Mouse (Mus musculus) liver, embryonic 15.5 days (tissue): ENCODE measurements at regions not wholly inside any gene's neighbourhood (a gene's known extent, or its start where the extent isn't known, plus 50 kb on each side); places are given as distances from the start of the nearest gene placed in this dataset.
A peak's percentile ranks its signal among the peaks of the same experiment; 100 is the strongest.

Source experiments
- ATAC-seq: fragments of 200-750 bp; cut with Nextera tagmentation; 2 replicates; pipeline ENCODE4 v1.8.0; 2017; ENCODE audit warnings: moderate number of reproducible peaks, mild to moderate bottlenecking, moderate library complexity; ENCODE audit not compliant: insufficient read depth
- H3K27ac ChIP-seq: fragments of 300-500 bp; sonication (generic); replicated peaks from 2 replicates; pipeline ENCODE4 v1.5.1; 2015; ENCODE audit warnings: mild to moderate bottlenecking, inconsistent platforms
- H3K27me3 ChIP-seq: fragments of 300-500 bp; sonication (generic); 2 replicates; pipeline ENCODE4 v1.6.1; 2015; ENCODE audit warnings: mild to moderate bottlenecking, inconsistent platforms
- H3K36me3 ChIP-seq: fragments of 300-500 bp; sonication (generic); replicated peaks from 2 replicates; pipeline ENCODE4 v1.6.1; 2015; ENCODE audit warnings: moderate library complexity, mild to moderate bottlenecking, inconsistent platforms
- H3K4me1 ChIP-seq: fragments of 300-500 bp; sonication (generic); replicated peaks from 2 replicates; pipeline ENCODE4 v1.6.1; 2015; ENCODE audit warnings: inconsistent platforms
- H3K4me2 ChIP-seq: fragments of 300-500 bp; sonication (generic); 2 replicates; pipeline ENCODE4 v1.6.1; 2015; ENCODE audit warnings: moderate library complexity, mild to moderate bottlenecking, inconsistent platforms
- H3K4me3 ChIP-seq: fragments of 300-500 bp; sonication (generic); replicated peaks from 2 replicates; pipeline ENCODE4 v1.5.1; 2015; ENCODE audit warnings: mild to moderate bottlenecking, inconsistent platforms
- H3K9ac ChIP-seq: fragments of 300-500 bp; sonication (generic); 2 replicates; pipeline ENCODE4 v1.6.1; 2015; ENCODE audit warnings: moderate library complexity, mild to moderate bottlenecking, inconsistent platforms
- H3K9me3 ChIP-seq: fragments of 300-500 bp; sonication (generic); replicated peaks from 2 replicates; pipeline ENCODE4 v1.6.1; 2016; ENCODE audit warnings: inconsistent platforms
- WGBS: fragments of 180-500 bp; shearing (Covaris S2); methylation state at CpG from one replicate; pipeline ENCODE4 v1.1.7; 2015; ENCODE audit warnings: mixed read lengths; ENCODE audit not compliant: insufficient replicate concordance; 5-methylcytosine and 5-hydroxymethylcytosine counted together

GRCm38 (mm10) chr14:46260291-46260980 lies 118.8 kb upstream of the Gm15217 start:
- H3K27ac ChIP-seq: peak overlapping the region; percentile 51; the same call in 1 of the 2 replicates
- peak; percentile 82 for ATAC-seq

GRCm38 (mm10) chr14:46275455-46275854 lies 103.8 kb upstream of the Gm15217 start:
- Histone ChIP-seq H3K27me3 (no peaks in the 10 kb centered on the region), H3K9me3 (no peaks in the 10 kb centered on the region), H3K36me3 (no peaks in the 10 kb centered on the region), H3K4me1 (no peaks in the 10 kb centered on the region), H3K9ac (no peak overlapping the region), H3K27ac (no peak overlapping the region), H3K4me2 (no peak overlapping the region), H3K4me3 (no peak overlapping the region)
- no peak for ATAC-seq
- WGBS: 74% methylated on average over 10 of the region's 10 CpGs

More at GRCm38 (mm10) chr14:46260291-46260980, 118.8 kb upstream of the Gm15217 start:
- Histone ChIP-seq H3K9me3 (no peaks in the 10 kb centered on the region), H3K4me3 (no peak overlapping the region), H3K4me1 (no peaks in the 10 kb centered on the region), H3K4me2 (no peak overlapping the region), H3K36me3 (no peaks in the 10 kb centered on the region), H3K9ac (no peak overlapping the region), H3K27me3 (no peaks in the 10 kb centered on the region)
- 48% methylated on average over 4 of the region's 4 CpGs for WGBS

GRCm38 (mm10) chr14:46276926-46277831 lies 102.0 kb upstream of the Gm15217 start:
- ATAC-seq: no peak; the same call in 1 of the 2 replicates
- WGBS: 61% methylated on average over 6 of the region's 6 CpGs
- Histone ChIP-seq H3K9me3 (no peaks in the 10 kb centered on the region), H3K4me2 (no peak overlapping the region), H3K4me1 (no peaks in the 10 kb centered on the region), H3K36me3 (no peaks in the 10 kb centered on the region), H3K4me3 (no peak overlapping the region), H3K9ac (no peak overlapping the region), H3K27me3 (no peaks in the 10 kb centered on the region), H3K27ac (no peak overlapping the region)

GRCm38 (mm10) chr14:46277832-46278611 lies 101.2 kb upstream of the Gm15217 start:
- H3K9ac ChIP-seq: no peak overlapping the region
- H3K27ac ChIP-seq: no peak overlapping the region
- H3K9me3 ChIP-seq: no peaks in the 10 kb centered on the region
- H3K4me3 ChIP-seq: no peak overlapping the region
- no peaks in the 10 kb centered on the region for H3K36me3 ChIP-seq
- 67% methylated on average over 9 of the region's 9 CpGs for WGBS
- no peak for ATAC-seq
- no peaks in the 10 kb centered on the region for H3K27me3 ChIP-seq
- H3K4me1 ChIP-seq: no peaks in the 10 kb centered on the region
- H3K4me2 ChIP-seq: no peak overlapping the region

GRCm38 (mm10) chr14:46292398-46292797 lies 86.8 kb upstream of the Gm15217 start:
- Histone ChIP-seq H3K4me2 (no peak overlapping the region), H3K4me3 (no peak overlapping the region), H3K4me1 (no peaks in the 10 kb centered on the region), H3K9ac (no peak overlapping the region), H3K36me3 (no peaks in the 10 kb centered on the region), H3K27ac (no peak overlapping the region), H3K9me3 (no peaks in the 10 kb centered on the region), H3K27me3 (no peaks in the 10 kb centered on the region)
- WGBS: 57% methylated on average over 2 of the region's 2 CpGs
- no peak for ATAC-seq

- Histone ChIP-seq H3K27ac (no peak overlapping the region), H3K4me2 (no peak overlapping the region), H3K4me3 (no peak overlapping the region), H3K9me3 (no peaks in the 10 kb centered on the region), H3K27me3 (no peaks in the 10 kb centered on the region), H3K9ac (no peak overlapping the region), H3K4me1 (no peaks in the 10 kb centered on the region), H3K36me3 (no peaks in the 10 kb centered on the region)
- no peak for ATAC-seq
Measured at GRCm38 (mm10) chr14:46296275-46296674, 82.9 kb upstream of the Gm15217 start.

GRCm38 (mm10) chr14:46300546-46300945 lies 78.7 kb upstream of the Gm15217 start:
- Histone ChIP-seq H3K36me3 (no peaks in the 10 kb centered on the region), H3K9me3 (no peaks in the 10 kb centered on the region), H3K27me3 (no peaks in the 10 kb centered on the region), H3K4me3 (no peak overlapping the region), H3K27ac (no peak overlapping the region), H3K9ac (no peak overlapping the region), H3K4me2 (no peak overlapping the region), H3K4me1 (no peaks in the 10 kb centered on the region)
- ATAC-seq: no peak
- 34% methylated on average over 1 of the region's 1 CpGs for WGBS

GRCm38 (mm10) chr14:46302601-46303000 lies 76.6 kb upstream of the Gm15217 start:
- Histone ChIP-seq H3K27me3 (no peaks in the 10 kb centered on the region), H3K4me2 (no peak overlapping the region), H3K27ac (no peak overlapping the region), H3K4me3 (no peak overlapping the region), H3K4me1 (no peaks in the 10 kb centered on the region), H3K9ac (no peak overlapping the region), H3K36me3 (no peaks in the 10 kb centered on the region), H3K9me3 (no peaks in the 10 kb centered on the region)
- no peak for ATAC-seq
- WGBS: 61% methylated on average over 2 of the region's 2 CpGs

- WGBS: 70% methylated on average over 4 of the region's 4 CpGs
- Histone ChIP-seq H3K4me2 (no peak overlapping the region), H3K27me3 (no peaks in the 10 kb centered on the region), H3K36me3 (no peaks in the 10 kb centered on the region), H3K4me1 (no peaks in the 10 kb centered on the region), H3K9ac (no peak overlapping the region), H3K27ac (no peak overlapping the region), H3K4me3 (no peak overlapping the region), H3K9me3 (no peaks in the 10 kb centered on the region)
- no peak for ATAC-seq
Measured at GRCm38 (mm10) chr14:46305267-46305666, 73.9 kb upstream of the Gm15217 start.

GRCm38 (mm10) chr14:46313064-46313463 lies 66.2 kb upstream of the Gm15217 start:
- H3K9me3 ChIP-seq: no peaks in the 10 kb centered on the region
- H3K9ac ChIP-seq: no peak overlapping the region
- no peak for ATAC-seq
- H3K4me3 ChIP-seq: no peak overlapping the region
- no peaks in the 10 kb centered on the region for H3K4me1 ChIP-seq
- no peak overlapping the region for H3K27ac ChIP-seq
- no peak overlapping the region for H3K4me2 ChIP-seq
- no peaks in the 10 kb centered on the region for H3K27me3 ChIP-seq
- no peaks in the 10 kb centered on the region for H3K36me3 ChIP-seq
- WGBS: 71% methylated on average over 4 of the region's 4 CpGs

- Histone ChIP-seq H3K27ac (no peak overlapping the region), H3K4me2 (no peak overlapping the region), H3K4me3 (no peak overlapping the region), H3K4me1 (no peaks in the 10 kb centered on the region), H3K9me3 (no peaks in the 10 kb centered on the region), H3K36me3 (no peaks in the 10 kb centered on the region), H3K9ac (no peak overlapping the region), H3K27me3 (no peaks in the 10 kb centered on the region)
- no peak for ATAC-seq
- WGBS: 59% methylated on average over 5 of the region's 5 CpGs
Measured at GRCm38 (mm10) chr14:46316521-46316920, 62.7 kb upstream of the Gm15217 start.
